Mouse (Mus musculus) embryonic facial prominence, embryonic 11.5 days (tissue): ENCODE measurements around the gene Mapkapk3. TPM values are rescaled to one million over a fixed set of nuclear protein-coding genes. Genes with fewer than 3 reads are reported as not detected.

ENCODE experiments used
- ATAC-seq: fragments of 200-750 bp; cut with Nextera tagmentation; replicated peaks from 2 replicates; pipeline ENCODE4 v1.8.0; 2017; ENCODE audit warnings: low read depth; ENCODE audit not compliant: insufficient number of reproducible peaks, low FRiP score, low TSS enrichment
- DNase-seq: peaks from one replicate; pipeline ENCODE4 v3.0.0-alpha.2; 2015; ENCODE audit warnings: low spot score
- H3K27ac ChIP-seq: fragments of 300-500 bp; sonication (generic); replicated peaks from 2 replicates; pipeline ENCODE4 v1.5.1; 2014; ENCODE audit warnings: mild to moderate bottlenecking, low read depth, low read length, control low read depth
- H3K27me3 ChIP-seq: fragments of 300-500 bp; sonication (generic); 2 replicates; pipeline ENCODE4 v1.6.1; 2014; ENCODE audit warnings: mild to moderate bottlenecking, low read length, moderate library complexity, mixed read lengths; ENCODE audit not compliant: control insufficient read depth, insufficient read depth
- H3K36me3 ChIP-seq: fragments of 300-500 bp; sonication (generic); replicated peaks from 2 replicates; pipeline ENCODE4 v1.6.1; 2014; ENCODE audit warnings: low read depth, mild to moderate bottlenecking, low read length, moderate library complexity, mixed read lengths; ENCODE audit not compliant: control insufficient read depth, insufficient read depth
- H3K4me1 ChIP-seq: fragments of 300-500 bp; sonication (generic); 2 replicates; pipeline ENCODE4 v1.6.1; 2014; ENCODE audit warnings: low read length, mixed read lengths; ENCODE audit not compliant: control insufficient read depth, insufficient read depth
- H3K4me2 ChIP-seq: fragments of 300-500 bp; sonication (generic); 2 replicates; pipeline ENCODE4 v1.6.1; 2014; ENCODE audit warnings: low read depth, mild to moderate bottlenecking, control low read depth, low read length, moderate library complexity
- H3K4me3 ChIP-seq: fragments of 300-500 bp; sonication (generic); 2 replicates; pipeline ENCODE4 v1.5.1; 2014; ENCODE audit warnings: low read depth, low read length, control low read depth
- H3K9ac ChIP-seq: fragments of 300-500 bp; sonication (generic); replicated peaks from 2 replicates; pipeline ENCODE4 v1.6.1; 2014; ENCODE audit warnings: mild to moderate bottlenecking, control low read depth, low read length
- H3K9me3 ChIP-seq: fragments of 300-500 bp; sonication (generic); replicated peaks from 2 replicates; pipeline ENCODE4 v1.6.1; 2016; ENCODE audit warnings: mild to moderate bottlenecking, low read length, inconsistent platforms, mixed read lengths; ENCODE audit not compliant: control insufficient read depth
- WGBS: fragments of 180-500 bp; shearing (Covaris S2); extraction: QIAGEN DNeasy Blood & Tissue Kit; methylation state at CpG from one replicate; pipeline ENCODE4 v1.1.7; 2014; 5-methylcytosine and 5-hydroxymethylcytosine counted together
- polyA plus RNA-seq: library from polyadenylated mRNA; unstranded; fragments of >200 nt; fragmentation: Nextera tagmentation; extraction: Ambion mirVana; gene quantifications from 2 replicates; pipeline ENCODE4 v1.2.1, GENCODE M21; 2014

Gene Mapkapk3
- polyA plus RNA-seq, 1 experiment from 2014 or later, result 3.7 TPM

- no peak overlapping the region for H3K4me2 ChIP-seq
- 81% methylated on average over 9 of the region's 9 CpGs for WGBS
- H3K27me3 ChIP-seq, result no peaks in the 10 kb centered on the region
- H3K9me3 ChIP-seq, result no peaks in the 10 kb centered on the region
- no peak overlapping the region for H3K9ac ChIP-seq
- no peak for DNase-seq
- peaks cover 2% of the 10 kb centered on the region for H3K4me1 ChIP-seq
- H3K27ac ChIP-seq, result no peak overlapping the region
- no peak for ATAC-seq
- H3K36me3 ChIP-seq, result no peaks in the 10 kb centered on the region
- no peak overlapping the region for H3K4me3 ChIP-seq
These were observed 6.7 kb downstream of the Mapkapk3 start for GRCm38 (mm10) chr9:107282951-107283350.

GRCm38 (mm10) chr9:107281241-107281987, 8.3 kb downstream of the Mapkapk3 start:
- no peak for DNase-seq
- peaks cover 2% of the 10 kb centered on the region for H3K4me1 ChIP-seq
- H3K4me3 ChIP-seq, result no peak overlapping the region
- H3K9ac ChIP-seq, result no peak overlapping the region
- no peak for ATAC-seq
- 82% methylated on average over 5 of the region's 5 CpGs for WGBS
- H3K4me2 ChIP-seq, result no peak overlapping the region
- no peaks in the 10 kb centered on the region for H3K27me3 ChIP-seq
- no peaks in the 10 kb centered on the region for H3K36me3 ChIP-seq
- no peak overlapping the region for H3K27ac ChIP-seq
- H3K9me3 ChIP-seq, result no peaks in the 10 kb centered on the region

GRCm38 (mm10) chr9:107280322-107281027, 9.2 kb downstream of the Mapkapk3 start:
- Histone ChIP-seq H3K9ac (peak overlapping the region; percentile 25), H3K4me2 (peak overlapping the region; percentile 22), H3K36me3 (no peaks in the 10 kb centered on the region), H3K9me3 (no peaks in the 10 kb centered on the region), H3K27me3 (no peaks in the 10 kb centered on the region), H3K4me1 (peaks cover 2% of the 10 kb centered on the region), H3K4me3 (no peak overlapping the region), H3K27ac (0 out of 2 replicates have a peak overlapping the region, but pooled peaks have one; percentile 28)
- ATAC-seq (no peak), DNase-seq (no peak)
- WGBS, result 46% methylated on average over 13 of the region's 13 CpGs

GRCm38 (mm10) chr9:107279378-107280321, 10.0 kb downstream of the Mapkapk3 start:
- H3K36me3 ChIP-seq, result no peaks in the 10 kb centered on the region
- 17% methylated on average over 16 of the region's 16 CpGs for WGBS
- peaks cover 2% of the 10 kb centered on the region for H3K4me1 ChIP-seq
- H3K9ac ChIP-seq, result peak overlapping the region; percentile 25
- ATAC-seq (peak; percentile 78), DNase-seq (peak; percentile 66)
- no peak overlapping the region for H3K4me3 ChIP-seq
- H3K27me3 ChIP-seq, result no peaks in the 10 kb centered on the region
- no peaks in the 10 kb centered on the region for H3K9me3 ChIP-seq
- 0 out of 2 replicates have a peak overlapping the region, but pooled peaks have one; percentile 28 for H3K27ac ChIP-seq
- H3K4me2 ChIP-seq, result peak overlapping the region; percentile 22

- Histone ChIP-seq H3K4me2 (no peak overlapping the region), H3K4me1 (peaks cover 2% of the 10 kb centered on the region), H3K27me3 (no peaks in the 10 kb centered on the region), H3K9me3 (no peaks in the 10 kb centered on the region), H3K4me3 (no peak overlapping the region), H3K36me3 (no peaks in the 10 kb centered on the region), H3K9ac (no peak overlapping the region), H3K27ac (no peak overlapping the region)
- WGBS, result 57% methylated on average over 8 of the region's 8 CpGs
- DNase-seq, result peak; percentile 10
- no peak for ATAC-seq
These were observed 10.9 kb downstream of the Mapkapk3 start for GRCm38 (mm10) chr9:107278527-107279377.

GRCm38 (mm10) chr9:107278126-107278525, 11.6 kb downstream of the Mapkapk3 start:
- DNase-seq (no peak), ATAC-seq (no peak)
- Histone ChIP-seq H3K9me3 (no peaks in the 10 kb centered on the region), H3K9ac (no peak overlapping the region), H3K27ac (no peak overlapping the region), H3K4me2 (no peak overlapping the region), H3K27me3 (no peaks in the 10 kb centered on the region), H3K4me1 (peaks cover 2% of the 10 kb centered on the region), H3K36me3 (no peaks in the 10 kb centered on the region), H3K4me3 (no peak overlapping the region)
- 26% methylated on average over 4 of the region's 4 CpGs for WGBS

- ATAC-seq, result no peak
- no peak overlapping the region for H3K4me2 ChIP-seq
These were observed 12.1 kb downstream of the Mapkapk3 start for GRCm38 (mm10) chr9:107277603-107278002.

More at GRCm38 (mm10) chr9:107277603-107278002, 12.1 kb downstream of the Mapkapk3 start:
- 84% methylated on average over 7 of the region's 7 CpGs for WGBS
- Histone ChIP-seq H3K9me3 (no peaks in the 10 kb centered on the region), H3K27ac (no peak overlapping the region), H3K4me3 (no peak overlapping the region), H3K4me1 (peaks cover 2% of the 10 kb centered on the region), H3K9ac (no peak overlapping the region), H3K36me3 (no peaks in the 10 kb centered on the region), H3K27me3 (no peaks in the 10 kb centered on the region)
- DNase-seq, result no peak
